Mouse (Mus musculus) neural tube, embryonic 10.5 days (tissue): ENCODE results near the gene Nos3.

ENCODE experiments used
- DNase-seq: peaks from one replicate; pipeline ENCODE4 v3.0.0-alpha.2; 2017; ENCODE audit warnings: low spot score; ENCODE audit errors: extremely low spot score

Gene Nos3

DNA sequence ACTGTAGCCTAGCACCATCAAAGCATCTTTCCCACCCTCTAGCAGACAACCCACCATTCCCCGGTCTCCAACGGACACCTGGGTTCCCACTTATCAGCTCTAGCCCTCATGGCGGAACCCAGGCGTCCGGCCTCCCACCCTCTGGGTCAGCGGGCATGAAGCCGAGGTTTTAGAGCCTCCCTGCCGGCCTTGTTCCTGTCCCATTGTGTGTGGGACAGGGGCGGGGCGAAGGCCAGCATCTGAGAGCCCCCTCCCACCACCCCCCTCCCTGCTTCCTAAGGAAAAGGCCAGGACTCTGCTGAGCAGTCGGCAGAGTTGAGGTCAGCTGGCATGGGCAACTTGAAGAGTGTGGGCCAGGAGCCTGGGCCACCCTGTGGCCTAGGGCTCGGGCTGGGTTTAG is at the start of gene Nos3:
Nos3 (plus strand) TSS at position 303 of the 400 bp plus-strand sequence.
- DNase-seq: no peak

DNA sequence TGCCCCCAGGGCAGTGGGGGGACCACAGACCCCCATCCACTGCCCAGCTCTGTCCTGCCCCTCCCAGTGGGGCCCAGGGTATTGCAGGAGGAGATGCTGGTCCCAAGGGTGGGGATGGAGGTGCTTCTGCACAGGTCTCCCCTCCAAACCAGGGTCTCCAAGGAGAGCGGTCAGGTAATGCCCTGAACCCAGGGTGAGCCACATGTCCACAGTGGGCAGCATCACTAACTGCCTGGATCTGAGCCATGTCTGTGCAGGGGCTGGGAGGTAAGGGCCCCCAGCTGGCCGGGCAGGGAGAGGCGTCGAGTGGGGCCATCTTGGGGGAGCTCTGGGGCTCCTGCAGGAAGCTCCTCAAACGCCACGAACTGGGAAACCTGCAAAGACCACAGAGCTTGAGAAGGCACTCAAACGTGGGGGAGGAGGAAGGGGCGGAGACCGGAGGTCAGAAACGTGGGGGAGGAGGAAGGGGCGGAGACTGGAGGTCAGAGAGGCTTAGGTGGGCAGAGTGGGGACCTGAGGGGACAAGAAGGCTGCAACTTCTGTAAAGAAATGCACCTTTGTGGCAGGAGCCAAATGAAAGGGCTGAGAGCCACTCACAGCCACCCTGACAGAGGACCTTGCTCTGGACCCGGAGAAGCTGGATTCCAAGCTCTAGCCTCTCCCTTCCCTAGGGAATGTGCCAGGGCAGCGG is 44.7 kb upstream of the Nos3 start:
- peak; percentile 44 for DNase-seq

DNA sequence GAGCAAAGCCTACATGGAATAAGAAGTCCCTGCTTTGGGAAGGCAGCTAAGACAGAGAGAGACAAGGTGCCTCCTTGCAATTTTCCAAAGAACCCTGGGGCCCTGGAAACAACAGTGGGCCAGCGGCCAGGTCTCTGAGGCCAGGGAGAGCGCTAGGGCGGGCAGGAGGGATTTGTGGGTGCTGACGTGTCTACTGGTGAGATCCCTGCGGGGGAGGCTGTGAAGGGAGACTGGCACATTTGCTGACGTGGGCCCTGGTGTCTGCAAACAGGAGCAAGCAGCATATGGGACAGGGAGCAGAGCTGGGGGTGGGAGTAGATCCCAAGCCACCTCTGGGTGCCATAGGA is 44.2 kb upstream of the Nos3 start:
- DNase-seq: peak; percentile 32

DNA sequence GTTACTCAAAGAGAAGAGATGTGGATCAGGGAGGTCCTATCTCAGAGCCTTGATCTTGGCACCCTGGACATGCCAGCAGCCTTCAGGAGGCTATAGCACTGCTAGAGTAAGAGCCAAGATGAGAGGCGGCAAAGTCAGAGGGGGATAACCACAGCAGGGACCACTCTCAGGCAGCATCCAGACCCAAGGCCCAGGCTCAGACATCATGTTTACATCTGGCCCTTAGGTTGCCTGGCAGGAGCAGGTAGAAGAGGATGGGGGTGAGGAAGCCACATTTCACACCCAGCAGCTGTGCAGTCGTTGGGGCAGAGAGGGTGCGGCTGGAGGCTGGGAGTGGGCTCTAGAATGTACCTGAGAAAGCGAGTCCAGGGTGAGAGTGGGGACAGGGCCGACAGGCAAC is 43.7 kb upstream of the Nos3 start:
- peak; percentile 27 for DNase-seq

DNA sequence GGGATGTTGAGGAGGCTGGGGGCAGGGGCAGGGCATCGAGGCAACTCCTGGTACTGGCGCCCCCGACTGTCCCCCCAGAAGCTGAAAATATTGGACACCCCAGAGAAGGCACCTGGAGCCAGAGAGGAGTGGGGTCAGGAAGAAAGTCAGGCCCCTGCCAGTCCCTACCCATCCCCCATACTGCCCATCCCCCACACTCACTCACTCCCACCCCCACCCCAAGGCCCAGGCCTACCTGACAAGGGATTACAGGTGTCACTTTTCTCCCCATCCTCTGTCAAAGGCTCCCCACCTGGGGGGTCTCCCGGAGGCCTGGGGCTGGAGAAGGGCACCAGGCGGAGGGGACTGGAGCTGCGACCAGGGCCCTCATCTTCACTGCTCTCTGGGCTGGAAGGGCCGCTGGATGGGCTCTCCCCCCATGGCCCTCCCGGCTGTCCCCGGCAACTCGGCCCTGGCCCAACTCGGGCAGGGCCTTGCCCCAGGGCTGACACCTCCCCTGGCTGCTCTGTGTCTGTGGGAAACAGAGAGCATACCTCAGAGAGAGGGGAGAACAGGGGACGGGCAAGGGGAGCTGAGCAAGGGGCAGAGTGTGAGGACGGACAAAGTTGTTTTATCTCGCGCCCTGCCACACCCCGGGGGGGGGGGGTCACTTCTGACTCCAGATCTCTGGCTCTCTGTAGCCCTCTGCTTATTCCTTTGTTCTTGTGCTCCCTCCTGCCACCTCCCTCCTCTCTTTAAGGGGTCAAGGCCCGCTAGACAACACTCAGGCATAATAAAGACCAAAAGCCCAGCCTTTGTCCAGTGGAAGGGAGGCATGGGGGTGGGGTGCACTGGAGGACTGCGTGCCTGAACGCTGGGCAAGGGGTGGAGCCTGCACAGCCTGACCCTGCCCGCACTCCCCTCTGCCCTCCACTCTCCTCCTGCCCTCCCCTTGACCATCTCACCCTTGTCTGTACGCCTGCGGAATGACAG is 42.6 kb upstream of the Nos3 start:
- peak; percentile 78 for DNase-seq

DNA sequence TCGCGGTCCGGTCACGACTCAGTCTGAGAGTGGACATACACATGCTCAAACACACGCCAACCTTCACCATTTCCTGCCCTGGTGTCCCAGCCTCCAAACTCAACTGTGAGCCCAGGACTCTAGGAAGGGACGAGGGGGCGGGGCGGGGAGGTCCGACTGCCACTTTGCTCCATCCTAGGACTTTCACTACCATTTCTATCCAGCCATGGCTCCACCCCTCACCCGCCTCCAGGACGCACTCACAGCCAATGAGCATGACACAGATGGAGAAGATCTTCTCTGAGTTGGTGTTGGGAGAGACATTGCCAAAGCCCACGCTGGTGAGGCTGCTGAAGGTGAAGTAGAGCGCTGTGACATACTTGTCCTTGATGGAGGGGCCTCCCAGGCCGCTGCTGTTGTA is 39.4 kb upstream of the Nos3 start:
- no peak for DNase-seq

DNA sequence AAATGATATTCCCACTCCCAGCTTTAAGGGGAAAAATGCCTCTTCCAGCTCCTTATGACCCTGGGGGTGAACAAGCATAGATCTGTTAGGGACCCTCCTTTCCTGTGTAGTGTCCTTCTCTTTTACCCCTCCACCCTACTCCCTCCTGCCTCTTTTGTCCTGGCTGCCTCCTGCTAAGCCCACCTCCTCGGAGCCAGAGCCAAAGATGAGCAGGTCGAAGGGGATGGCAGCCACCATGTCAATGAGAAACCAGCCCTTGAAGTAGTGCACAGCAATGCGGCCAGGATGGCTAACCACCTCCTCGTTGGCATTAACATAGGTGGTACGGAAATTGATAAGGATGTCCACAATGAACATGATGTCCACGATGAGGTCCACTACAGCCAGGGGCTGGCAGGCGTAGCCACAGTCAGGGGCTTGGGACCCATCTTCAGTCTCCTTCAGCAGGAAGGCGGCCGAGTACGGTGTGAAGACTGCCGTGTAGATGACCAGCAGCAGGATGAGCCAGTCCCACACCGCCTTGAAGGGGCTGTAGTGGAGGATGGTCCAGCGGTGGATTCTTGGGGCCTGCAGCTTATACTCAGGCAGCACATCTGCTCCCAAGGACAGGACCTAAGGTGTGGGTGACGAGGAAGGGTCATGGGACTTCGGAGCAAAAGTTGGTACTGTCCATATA is 38.3 kb upstream of the Nos3 start:
- DNase-seq: no peak

DNA sequence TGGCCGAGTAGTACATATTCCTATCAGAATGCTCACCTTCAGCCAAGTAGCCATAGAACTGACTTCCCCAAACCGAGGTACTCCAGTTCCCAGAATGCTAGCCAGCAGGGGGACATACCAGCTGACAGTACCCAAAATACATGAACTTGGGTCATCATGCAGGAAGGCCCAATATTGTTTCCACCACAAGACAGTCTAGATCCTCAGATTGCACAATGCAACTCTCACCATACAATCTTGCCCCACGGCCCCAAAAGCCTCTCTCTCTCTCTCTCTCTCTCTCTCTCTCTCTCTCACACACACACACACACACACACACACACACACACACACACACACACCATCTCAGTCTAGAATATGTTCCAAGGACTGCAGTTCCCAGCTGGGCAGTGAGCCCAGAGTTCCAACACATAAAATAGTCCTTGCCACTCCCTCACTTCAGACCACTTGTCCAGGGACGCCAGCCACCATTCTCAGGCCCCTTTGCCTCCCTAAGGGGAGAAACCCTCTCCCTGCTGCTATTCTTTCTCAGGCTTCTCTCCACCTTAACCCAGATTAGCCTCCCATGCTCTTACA is 37.7 kb upstream of the Nos3 start:
- no peak for DNase-seq

DNA sequence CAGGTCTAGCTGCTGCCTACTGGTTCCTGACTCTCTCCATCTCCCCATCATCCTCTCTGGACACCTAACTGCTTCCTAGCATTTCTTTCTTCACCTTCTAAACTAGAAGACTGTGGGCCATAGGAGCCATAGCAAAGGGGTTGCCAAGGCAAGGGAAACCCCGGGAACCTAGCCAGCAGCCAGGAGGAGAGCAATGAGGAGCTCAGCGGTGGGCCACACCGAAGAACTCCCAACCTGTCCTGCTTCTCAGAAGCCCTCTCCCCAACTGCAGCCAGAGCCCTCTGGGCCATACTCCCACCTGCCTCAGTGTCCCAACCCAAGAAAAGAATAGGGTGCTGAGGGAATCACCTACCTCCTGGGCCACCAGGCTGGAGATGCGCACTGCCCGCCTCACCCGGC is 35.8 kb upstream of the Nos3 start:
- no peak for DNase-seq

DNA sequence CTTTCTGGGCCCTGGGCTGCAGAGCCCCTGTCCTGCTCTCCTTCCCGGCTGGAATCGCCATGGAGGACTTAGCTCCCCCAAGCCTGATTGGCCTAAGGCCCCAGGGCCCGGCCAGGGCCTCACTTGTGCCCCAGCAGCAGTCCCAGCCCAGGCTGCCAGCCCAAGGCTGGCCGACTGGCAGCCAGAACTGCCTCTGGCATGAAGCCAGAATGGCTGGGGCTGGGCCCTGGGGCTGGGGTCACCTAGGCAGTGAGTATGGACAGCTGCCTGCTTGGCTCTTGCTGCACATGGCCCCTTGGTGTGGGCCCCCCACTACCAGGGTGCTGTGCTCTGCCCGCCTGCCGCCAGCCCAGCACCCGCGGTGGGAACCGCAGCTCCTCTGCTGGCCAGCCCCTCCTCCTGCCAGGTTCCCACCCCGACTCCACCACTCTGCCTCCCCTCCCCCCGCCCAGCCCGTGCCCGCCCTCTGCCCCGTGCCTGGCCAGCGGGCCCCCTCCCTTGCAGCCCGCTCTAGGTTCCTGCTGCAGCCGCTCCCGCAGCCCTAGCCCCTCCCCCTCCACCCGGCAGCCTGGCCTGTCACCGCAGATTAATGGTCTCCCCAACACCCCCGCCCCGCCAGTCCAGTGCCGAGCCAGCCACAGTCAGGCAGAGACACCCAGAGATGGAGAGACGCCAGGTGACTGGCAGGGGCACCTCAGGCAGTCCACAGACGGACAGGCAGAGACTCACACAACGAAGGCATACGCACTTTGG is 35.2 kb upstream of the Nos3 start:
- DNase-seq: peak; percentile 89

DNA sequence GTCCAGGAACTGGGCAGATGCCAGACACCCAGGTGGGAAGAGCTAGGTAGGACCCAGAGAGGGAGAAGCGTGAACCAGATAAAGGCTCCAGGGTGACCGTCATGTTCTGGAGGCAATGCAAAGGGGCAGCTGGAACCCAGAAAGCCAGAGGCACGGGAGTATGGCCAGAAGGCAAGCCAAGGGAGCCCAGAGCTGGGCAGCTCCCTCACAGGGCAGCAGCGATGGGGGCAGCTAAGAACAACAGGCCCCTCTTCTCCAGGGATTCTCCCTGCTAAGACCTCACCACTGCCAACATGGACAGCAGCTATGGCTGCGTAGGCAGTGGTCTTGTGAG is 34.7 kb upstream of the Nos3 start:
- DNase-seq: no peak

DNA sequence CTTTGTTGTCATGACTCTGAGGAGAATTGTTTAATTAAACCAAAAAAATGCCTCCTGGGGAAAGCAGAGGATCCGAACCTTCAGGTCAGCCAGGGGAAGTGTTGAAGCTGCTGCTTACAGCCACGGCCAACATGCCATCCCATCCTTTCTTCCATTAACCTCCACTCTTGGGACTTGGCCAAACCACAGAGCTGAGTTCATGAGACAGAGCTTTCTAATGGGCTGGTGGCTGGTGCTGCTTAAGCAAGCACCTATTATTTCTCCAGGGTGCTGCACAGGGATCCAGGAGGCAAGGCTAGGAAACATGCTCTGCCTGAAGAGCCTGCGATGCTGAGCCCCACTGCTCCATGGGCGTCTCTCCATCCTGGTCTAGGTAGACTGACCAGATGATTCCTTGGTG is 32.2 kb upstream of the Nos3 start:
- DNase-seq: no peak

DNA sequence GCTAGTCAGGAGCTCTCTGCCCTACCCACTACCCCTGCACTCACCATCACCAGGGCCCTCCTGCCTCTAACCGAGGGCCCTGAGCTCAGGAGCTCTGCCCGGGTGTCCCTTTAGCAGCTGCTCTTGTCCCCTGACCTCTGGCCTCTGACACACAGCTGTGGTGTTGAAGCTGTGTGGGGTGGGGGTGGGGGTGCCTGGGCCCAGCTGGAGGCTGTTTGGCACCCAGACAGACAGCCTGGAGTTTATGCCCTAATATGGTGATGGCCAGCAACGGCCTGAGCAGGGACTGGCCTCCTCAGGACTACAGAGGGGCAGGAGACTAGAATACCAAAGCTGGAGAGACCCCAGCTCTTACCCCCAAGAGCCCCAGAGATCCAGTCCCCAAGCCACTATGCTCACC is 29.9 kb upstream of the Nos3 start:
- DNase-seq: peak; percentile 24

DNA sequence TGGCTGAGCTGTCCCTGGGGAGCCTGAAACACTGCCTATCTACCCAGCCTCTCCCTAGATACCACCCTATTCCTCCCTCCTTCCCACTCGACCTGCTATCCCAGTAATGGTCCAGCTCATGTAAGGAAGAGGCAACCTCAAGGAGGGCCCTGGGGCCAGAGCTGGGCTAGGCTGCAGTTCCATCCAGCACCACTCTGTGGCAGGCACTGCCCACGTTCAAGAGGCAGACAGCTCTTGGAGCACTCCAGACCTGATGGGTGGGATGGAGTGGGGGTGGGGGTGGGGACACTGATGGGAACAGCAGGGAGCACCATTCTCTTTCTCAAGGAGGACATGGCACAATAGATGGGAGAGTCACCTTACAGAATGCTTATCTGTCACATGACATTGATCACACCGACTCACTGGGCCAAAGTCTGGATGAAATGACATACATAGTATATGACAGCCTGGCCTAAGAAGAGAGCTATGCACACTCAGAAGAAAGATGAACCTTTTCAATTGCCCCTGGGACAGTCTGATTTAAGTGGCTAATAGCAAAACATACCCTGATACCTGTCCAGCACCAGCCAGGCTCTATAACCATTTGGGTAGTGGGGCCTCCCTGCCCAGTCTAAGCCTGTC is 28.6 kb upstream of the Nos3 start:
- peak; percentile 64 for DNase-seq

DNA sequence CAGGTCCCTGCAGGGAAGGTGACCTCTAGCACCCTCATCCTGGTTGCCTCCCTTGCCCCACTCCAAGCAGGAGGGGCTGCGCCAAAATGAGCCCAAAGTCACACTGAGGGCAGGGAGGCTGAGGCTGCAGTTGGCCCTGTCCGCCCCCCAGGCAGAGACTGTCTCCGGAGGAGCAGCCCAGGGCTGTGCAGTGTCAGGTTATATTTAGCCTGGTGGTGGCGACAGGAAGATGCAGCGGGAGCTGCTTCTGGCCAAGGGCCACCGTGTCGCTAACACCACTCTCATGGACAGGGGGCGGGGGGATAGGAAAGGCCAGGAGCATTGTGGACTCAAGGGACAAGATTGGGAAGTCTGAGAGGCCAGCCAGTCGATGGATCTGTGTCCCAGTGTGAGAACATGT is 27.2 kb upstream of the Nos3 start:
- no peak for DNase-seq

DNA sequence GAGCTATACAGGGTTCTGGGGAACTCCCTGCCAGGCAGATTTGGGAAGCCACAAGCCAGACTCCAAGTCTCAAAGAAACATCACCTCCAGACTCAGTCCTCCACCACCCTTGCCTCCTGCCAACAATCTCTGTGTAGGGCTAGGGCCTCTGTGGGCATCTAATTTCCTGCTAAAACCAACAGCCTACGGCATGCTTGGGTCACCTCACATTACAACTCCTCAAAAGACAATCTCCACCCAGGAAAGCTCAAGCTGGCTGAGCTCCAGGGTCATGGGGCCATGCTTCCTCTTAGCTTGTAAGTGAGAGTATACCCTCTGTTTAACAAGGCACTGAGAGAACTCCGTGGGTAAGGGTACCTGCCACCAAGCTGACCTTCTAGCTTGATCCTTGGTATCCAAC is 26.8 kb upstream of the Nos3 start:
- DNase-seq: no peak

DNA sequence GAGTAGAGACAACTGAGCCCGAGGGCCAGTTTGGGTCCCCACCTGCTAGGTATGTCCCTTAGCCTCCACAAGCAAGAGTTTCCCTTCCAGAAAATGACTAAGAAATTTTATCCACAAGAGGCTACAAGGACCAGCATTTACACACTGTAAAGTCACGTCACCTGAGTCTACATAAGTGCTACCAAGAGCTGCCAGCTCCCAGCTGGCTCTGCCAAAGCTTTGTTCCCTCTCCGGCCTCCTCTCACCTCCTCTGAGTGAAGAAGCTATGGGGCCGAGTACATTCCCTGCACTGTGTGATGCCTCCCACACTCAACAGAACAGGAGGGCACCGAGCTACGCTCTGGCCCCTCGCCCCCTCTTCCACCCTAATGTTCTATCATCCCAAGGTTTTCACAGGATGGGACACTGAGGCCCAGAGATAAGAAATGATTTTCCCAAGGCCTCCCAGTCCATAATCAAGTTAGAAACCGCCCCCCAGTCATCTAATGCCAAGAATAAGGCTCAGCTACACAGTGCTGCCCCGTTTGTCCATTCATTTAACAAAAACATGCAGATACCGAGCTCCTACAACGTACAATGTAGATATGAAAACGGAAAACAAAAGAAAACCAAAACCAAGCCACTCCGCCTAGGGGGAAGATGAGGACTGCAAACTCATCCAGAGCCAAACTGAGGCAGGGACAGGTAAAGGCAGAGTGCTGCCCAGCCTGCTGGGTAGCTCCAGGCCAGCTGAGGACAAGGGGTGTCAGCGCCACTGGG is 22.2 kb upstream of the Nos3 start:
- DNase-seq: no peak

DNA sequence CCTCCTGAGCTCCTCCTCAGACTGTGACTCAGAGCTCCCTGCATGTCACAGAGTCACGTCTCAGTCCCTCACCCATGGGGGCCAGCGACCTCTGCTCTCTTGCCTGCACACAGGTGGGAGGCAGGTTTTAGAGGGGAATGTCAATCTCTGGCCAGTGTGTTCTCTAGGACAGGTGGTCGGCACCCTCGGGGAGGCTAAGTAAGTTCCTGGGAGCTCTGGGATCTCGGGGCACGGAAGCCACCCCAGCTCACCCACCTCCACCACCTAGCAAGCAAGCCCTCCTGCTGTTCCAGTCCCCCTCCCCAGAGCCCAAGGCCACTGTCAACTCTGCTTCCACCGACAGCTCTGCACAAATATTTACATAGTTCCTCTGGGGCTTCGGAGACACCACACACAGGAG is 21.6 kb upstream of the Nos3 start:
- DNase-seq: no peak

DNA sequence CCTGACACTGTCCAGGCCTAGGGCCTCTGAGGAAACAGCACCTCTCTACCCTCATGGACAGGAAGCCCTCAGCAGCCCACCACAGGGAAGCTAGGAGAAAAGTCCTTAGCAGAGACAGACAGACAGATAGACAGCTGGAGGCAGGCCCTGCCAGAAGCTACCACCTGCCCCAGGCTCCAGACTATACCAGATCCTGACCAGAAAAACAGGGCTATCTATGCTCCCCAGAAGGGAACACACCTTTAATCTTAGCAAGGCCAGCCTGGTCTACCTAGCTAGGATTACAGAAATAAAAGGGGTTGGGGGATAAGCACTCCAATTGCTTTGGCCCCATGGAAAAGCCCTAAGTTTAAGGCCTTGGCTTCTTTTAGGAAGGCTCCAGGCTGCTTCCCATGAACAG is 21.2 kb upstream of the Nos3 start:
- DNase-seq: no peak

DNA sequence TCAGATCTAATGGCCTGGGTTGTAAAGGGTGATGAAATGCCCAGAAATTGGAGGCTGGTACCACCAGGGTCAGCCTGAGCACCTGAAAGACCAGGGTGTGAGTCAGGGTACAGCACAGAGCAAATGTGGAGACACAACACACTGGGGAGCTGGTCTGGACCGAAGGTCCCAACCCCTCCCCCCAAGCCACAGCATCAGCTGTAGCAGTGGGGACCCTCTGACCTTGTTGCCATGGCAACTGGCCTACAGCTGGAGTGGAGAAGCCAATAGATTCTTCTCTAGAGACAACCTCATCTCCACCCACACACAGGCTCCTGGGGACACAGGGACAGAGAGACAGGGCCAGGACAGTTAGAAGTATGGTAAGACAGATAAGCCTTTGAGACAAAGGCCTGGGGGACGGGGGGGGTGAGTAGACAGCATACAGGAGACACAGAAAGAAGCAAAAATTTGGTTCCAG is 20.6 kb upstream of the Nos3 start:
- peak; percentile 82 for DNase-seq
